ENCODE assay signal across 9 mouse cellular contexts in genomic region chr5:52616549-52616948, GRCm38 (mm10). TPM values are rescaled to one million over a fixed set of nuclear protein-coding genes. Genes with fewer than 3 reads are reported as not detected.
DNase-seq lines count a peak whose midpoint lies in the region; ATAC-seq and TF ChIP-seq lines count a peak whose summit lies in the region.
"Had no signal": no experiment of that assay in that cellular context is flagged by ENCODE, and none has a peak within 500 bp of the region (broad histone marks: within the 10 kb centered on the region; RNA-seq: fewer than 3 reads in every experiment).

No protein-coding gene starts in this region.

- peak; percentile 62 for DNase-seq in heart, postnatal 25 days (ENCODE audit: low spot score)
- DNase-seq in left cerebral cortex, postnatal 14 days (ENCODE audit: low spot score in 2 of 2) = peak; percentile 55 to 77
- DNase-seq in urinary bladder, postnatal 25 days (ENCODE audit: low spot score) = no peak
- no peak for DNase-seq in spleen, postnatal 10 days (ENCODE audit: low spot score in 2 of 2)

- TF ChIP-seq CTCF in olfactory bulb, adult 2 months (IDR thresholded peaks at IDR 0.05; ENCODE audit: insufficient read depth, low read depth, low read length) = no peak

- TF ChIP-seq POLR2A in olfactory bulb, adult 2 months (IDR thresholded peaks at IDR 0.05; ENCODE audit: insufficient read depth, low read depth, low read length) = no peak

- H3K9ac ChIP-seq in midbrain, embryonic 16.5 days (ENCODE audit: low read depth, low read length) = no peak overlapping the region
- H3K9ac ChIP-seq in midbrain, embryonic 13.5 days (replicated peaks) = no peak overlapping the region
- H3K9ac ChIP-seq in forebrain, embryonic 16.5 days (replicated peaks; ENCODE audit: low read depth, low read length) = no peak overlapping the region
- H3K9ac ChIP-seq: liver, embryonic 15.5 days had no signal

- ATAC-seq in midbrain, embryonic 16.5 days = no peak
- no peak for ATAC-seq in midbrain, embryonic 13.5 days
- no peak for ATAC-seq in forebrain, embryonic 16.5 days

- intact Hi-C loops in heart, postnatal 25 days (cut with DNase I) = no loop called here
- intact Hi-C loops in left cerebral cortex, postnatal 14 days (cut with DNase I) = loop anchor here (5.0 kb wide), 1 partner anchor 49 kb away; the partner anchor contains the start of gene Lgi2

- peaks cover 21% of the 10 kb centered on the region for H3K4me1 ChIP-seq in midbrain, embryonic 16.5 days (ENCODE audit: control insufficient read depth, insufficient read depth, low read length)
- peaks cover 24% of the 10 kb centered on the region for H3K4me1 ChIP-seq in midbrain, embryonic 13.5 days (replicated peaks)
- peaks cover 19% of the 10 kb centered on the region for H3K4me1 ChIP-seq in forebrain, embryonic 16.5 days (replicated peaks; ENCODE audit: control insufficient read depth, insufficient read depth, low read length)
- peaks cover 33% of the 10 kb centered on the region for H3K4me1 ChIP-seq in olfactory bulb, adult 2 months (ENCODE audit: control insufficient read depth, insufficient read depth, low read length)

- WGBS in midbrain, embryonic 16.5 days = 34% methylated on average over 2 of the region's 2 CpGs
- WGBS in midbrain, embryonic 13.5 days = 31% methylated on average over 2 of the region's 2 CpGs
- WGBS in forebrain, embryonic 16.5 days = 30% methylated on average over 2 of the region's 2 CpGs
- 29% methylated on average over 2 of the region's 2 CpGs for WGBS in olfactory bulb, adult 2 months

- no peak overlapping the region for H3K4me2 ChIP-seq in midbrain, embryonic 16.5 days (ENCODE audit: low read length)
- H3K4me2 ChIP-seq in midbrain, embryonic 13.5 days (replicated peaks) = no peak overlapping the region
- no peak overlapping the region for H3K4me2 ChIP-seq in forebrain, embryonic 16.5 days (ENCODE audit: low read length)
- H3K4me2 ChIP-seq: liver, embryonic 15.5 days had no signal

- no peaks in the 10 kb centered on the region for H3K36me3 ChIP-seq in midbrain, embryonic 16.5 days (ENCODE audit: control insufficient read depth, insufficient read depth, low read length)
- H3K36me3 ChIP-seq in midbrain, embryonic 13.5 days = no peaks in the 10 kb centered on the region
- H3K36me3 ChIP-seq in forebrain, embryonic 16.5 days (ENCODE audit: control insufficient read depth, insufficient read depth) = no peaks in the 10 kb centered on the region
- H3K36me3 ChIP-seq: liver, embryonic 15.5 days had no signal

- H3K4me3 ChIP-seq in midbrain, embryonic 16.5 days (ENCODE audit: low read depth, low read length) = no peak overlapping the region
- no peak overlapping the region for H3K4me3 ChIP-seq in midbrain, embryonic 13.5 days (replicated peaks)
- H3K4me3 ChIP-seq in forebrain, embryonic 16.5 days (replicated peaks; ENCODE audit: low read length) = no peak overlapping the region
- H3K4me3 ChIP-seq in olfactory bulb, adult 2 months (ENCODE audit: insufficient read depth, low read depth, low read length) = no peak overlapping the region
- H3K4me3 ChIP-seq: liver, embryonic 15.5 days had no signal

- no peaks in the 10 kb centered on the region for H3K27me3 ChIP-seq in midbrain, embryonic 16.5 days (ENCODE audit: control insufficient read depth, insufficient read depth, low read depth, low read length)
- H3K27me3 ChIP-seq in midbrain, embryonic 13.5 days = no peaks in the 10 kb centered on the region
- H3K27me3 ChIP-seq in forebrain, embryonic 16.5 days (replicated peaks; ENCODE audit: control insufficient read depth, insufficient read depth, low read length) = no peaks in the 10 kb centered on the region

- peak overlapping the region; percentile 22; the same call in 1 of the 2 replicates for H3K27ac ChIP-seq in midbrain, embryonic 16.5 days (ENCODE audit: low read length)
- no peak overlapping the region for H3K27ac ChIP-seq in midbrain, embryonic 13.5 days
- 0 out of 2 replicates have a peak overlapping the region, but pooled peaks have one; percentile 3 for H3K27ac ChIP-seq in forebrain, embryonic 16.5 days (ENCODE audit: low read length)
- H3K27ac ChIP-seq in olfactory bulb, adult 2 months (ENCODE audit: insufficient read depth, low read depth, low read length) = peak overlapping the region; percentile 35; the same call in 1 of the 2 replicates
- H3K27ac ChIP-seq: liver, embryonic 15.5 days had no signal

- H3K9me3 ChIP-seq in midbrain, embryonic 16.5 days (replicated peaks; ENCODE audit: control insufficient read depth, low read length, poor library complexity, severe bottlenecking) = no peaks in the 10 kb centered on the region
- H3K9me3 ChIP-seq in midbrain, embryonic 13.5 days = peaks cover 7% of the 10 kb centered on the region
- H3K9me3 ChIP-seq in forebrain, embryonic 16.5 days (ENCODE audit: control insufficient read depth, low read length) = no peaks in the 10 kb centered on the region
- H3K9me3 ChIP-seq: liver, embryonic 15.5 days had no signal

RNA-seq across cellular contexts. Expression of gene Lgi2, which starts 50.3 kb away (rescaled TPM):
- polyA plus RNA-seq in midbrain, embryonic 16.5 days (2015; fragmentation: Nextera tagmentation; extraction: Ambion mirVana) = 4.3 and 5.6 TPM in 2 replicates
- polyA plus RNA-seq in midbrain, embryonic 13.5 days (2015; fragmentation: Nextera tagmentation; extraction: Ambion mirVana) = 1.8 and 2.0 TPM in 2 replicates
- 2.0 and 2.7 TPM in 2 replicates for polyA plus RNA-seq in forebrain, embryonic 16.5 days (2015; fragmentation: Nextera tagmentation; extraction: Ambion mirVana)
- total RNA-seq in heart, postnatal 25 days (2021) = under 1 TPM; 0.42 to 0.49 TPM
- total RNA-seq in left cerebral cortex, postnatal 14 days (2021) = 10 to 100 TPM; 48.9 to 57.3 TPM
- not detected in 2 replicates for polyA plus RNA-seq in olfactory bulb, adult 2 months (2012; ENCODE audit: insufficient read depth, insufficient read length, low replicate concordance, missing spikeins)

RNA-seq across cellular contexts. Expression of gene Sepsecs, which starts 53.0 kb away (rescaled TPM):
- polyA plus RNA-seq in midbrain, embryonic 16.5 days (2015; fragmentation: Nextera tagmentation; extraction: Ambion mirVana) = 7.4 and 7.9 TPM in 2 replicates
- 8.0 and 8.3 TPM in 2 replicates for polyA plus RNA-seq in midbrain, embryonic 13.5 days (2015; fragmentation: Nextera tagmentation; extraction: Ambion mirVana)
- polyA plus RNA-seq in forebrain, embryonic 16.5 days (2015; fragmentation: Nextera tagmentation; extraction: Ambion mirVana) = 8.5 and 9.0 TPM in 2 replicates
- total RNA-seq in heart, postnatal 25 days (2021) = 1 to 10 TPM; 6.0 to 7.8 TPM
- total RNA-seq in left cerebral cortex, postnatal 14 days (2021) = 10 to 100 TPM; 10.0 to 10.7 TPM
- polyA plus RNA-seq in olfactory bulb, adult 2 months (2012; ENCODE audit: insufficient read depth, insufficient read length, low replicate concordance, missing spikeins) = not detected in 2 replicates

Comparison
In these comparisons a context has a peak if more than half of its experiments do, and no peak if none do; other contexts are left out.
1. DNase-seq: peak in heart, postnatal 25 days (single experiment) and left cerebral cortex, postnatal 14 days (2 of 2); none in urinary bladder, postnatal 25 days (single experiment) and spleen, postnatal 10 days (0 of 2).